Mouse (Mus musculus) embryo, embryonic 11.5 days (tissue): ENCODE data around the gene Diablo.

Experiments used
- DNase-seq: peaks from one replicate; pipeline ENCODE4 v3.0.0-alpha.2; 2012; ENCODE audit warnings: low read depth, low spot score

The Diablo gene

GRCm38 (mm10) chr5:123501973-123502372 lies 22.0 kb downstream of the Diablo start:
- DNase-seq: no peak

GRCm38 (mm10) chr5:123499717-123500116 lies 24.3 kb downstream of the Diablo start:
- DNase-seq: no peak

- DNase-seq: no peak
Measured at GRCm38 (mm10) chr5:123489935-123490334, 34.0 kb downstream of the Diablo start.

GRCm38 (mm10) chr5:123489112-123489785 lies 34.7 kb downstream of the Diablo start, which contains the start of the genes Lrrc43 and Il31:
Gene Lrrc43 (plus strand): TSS chr5:123489305.
Gene Il31 (minus strand): TSS chr5:123489489.
- DNase-seq: no peak

GRCm38 (mm10) chr5:123487659-123488395 lies 36.1 kb downstream of the Diablo start:
- DNase-seq: no peak

GRCm38 (mm10) chr5:123473817-123474216 lies 50.2 kb downstream of the Diablo start:
- DNase-seq: no peak

- no peak for DNase-seq
Measured at GRCm38 (mm10) chr5:123470784-123471400, 53.1 kb downstream of the Diablo start.

GRCm38 (mm10) chr5:123464638-123465037 lies 59.3 kb downstream of the Diablo start:
- no peak for DNase-seq

- no peak for DNase-seq
Measured at GRCm38 (mm10) chr5:123461420-123461819, 62.6 kb downstream of the Diablo start.
